Mouse (Mus musculus) heart, embryonic 14.5 days (tissue): ENCODE results near the gene Tmem26. TPM values are rescaled to one million over a fixed set of nuclear protein-coding genes. Genes with fewer than 3 reads are reported as not detected.
A peak's percentile ranks its signal among the peaks of the same experiment; 100 is the strongest.

ENCODE experiments used
- ATAC-seq: fragments of 200-750 bp; cut with Nextera tagmentation; 2 replicates; pipeline ENCODE4 v1.8.0; 2017; ENCODE audit warnings: low read depth, moderate TSS enrichment; ENCODE audit not compliant: insufficient number of reproducible peaks, insufficient read depth, low FRiP score
- H3K27ac ChIP-seq, 2 experiments: fragments of 200-500 bp in 1 of 2; fragments of 300-500 bp in 1 of 2; sonication (generic) in 1 of 2; replicated peaks in 1 of 2; 2 replicates each; pipeline ENCODE4 v1.5.1; 2012 to 2014; ENCODE audit warnings: low read depth in 2 of 2, low read length in 2 of 2, control low read depth in 1 of 2, mild to moderate bottlenecking in 1 of 2, mixed read lengths in 1 of 2; ENCODE audit not compliant: control insufficient read depth in 1 of 2, insufficient read depth in 1 of 2
- H3K27me3 ChIP-seq: fragments of 300-500 bp; sonication (generic); 2 replicates; pipeline ENCODE4 v1.6.1; 2014; ENCODE audit warnings: mild to moderate bottlenecking, low read length, control low read depth; ENCODE audit not compliant: control insufficient read depth, insufficient read depth
- H3K36me3 ChIP-seq: fragments of 300-500 bp; sonication (generic); 2 replicates; pipeline ENCODE4 v1.6.1; 2014; ENCODE audit warnings: mild to moderate bottlenecking, control low read depth, low read length, mixed read lengths; ENCODE audit not compliant: control insufficient read depth, insufficient read depth
- H3K4me1 ChIP-seq, 2 experiments: fragments of 200-500 bp in 1 of 2; fragments of 300-500 bp in 1 of 2; sonication (generic) in 1 of 2; 2 replicates each; pipeline ENCODE4 v1.6.1; 2012 to 2014; ENCODE audit warnings: low read length in 2 of 2, control low read depth in 1 of 2, mixed read lengths in 1 of 2; ENCODE audit not compliant: control insufficient read depth in 2 of 2, insufficient read depth in 2 of 2
- H3K4me2 ChIP-seq: fragments of 300-500 bp; sonication (generic); 2 replicates; pipeline ENCODE4 v1.6.1; 2014; ENCODE audit warnings: mild to moderate bottlenecking, low read length
- H3K4me3 ChIP-seq, 2 experiments: fragments of 200-500 bp in 1 of 2; fragments of 300-500 bp in 1 of 2; sonication (generic) in 1 of 2; 2 replicates each; pipeline ENCODE4 v1.5.1; 2012 to 2014; ENCODE audit warnings: low read length in 2 of 2, mild to moderate bottlenecking in 2 of 2, control low read depth in 1 of 2, low read depth in 1 of 2, moderate library complexity in 1 of 2; ENCODE audit not compliant: control insufficient read depth in 1 of 2, insufficient read depth in 1 of 2
- H3K9ac ChIP-seq: fragments of 300-500 bp; sonication (generic); 2 replicates; pipeline ENCODE4 v1.6.1; 2014; ENCODE audit warnings: mild to moderate bottlenecking, low read length
- H3K9me3 ChIP-seq: fragments of 300-500 bp; sonication (generic); 2 replicates; pipeline ENCODE4 v1.6.1; 2016; ENCODE audit warnings: low read length, control low read depth; ENCODE audit not compliant: control insufficient read depth
- WGBS: fragments of 180-500 bp; shearing (Covaris S2); extraction: QIAGEN DNeasy Blood & Tissue Kit; methylation state at CpG from one replicate; pipeline ENCODE4 v1.1.7; 2014; 5-methylcytosine and 5-hydroxymethylcytosine counted together
- polyA plus RNA-seq: library from polyadenylated mRNA; unstranded; fragments of >200 nt; fragmentation: Nextera tagmentation; extraction: Ambion mirVana; gene quantifications from 2 replicates; pipeline ENCODE4 v1.2.1, GENCODE M21; 2014

Tmem26 gene
- polyA plus RNA-seq, 1 experiment from 2014 or later, result 5.6 TPM

DNA sequence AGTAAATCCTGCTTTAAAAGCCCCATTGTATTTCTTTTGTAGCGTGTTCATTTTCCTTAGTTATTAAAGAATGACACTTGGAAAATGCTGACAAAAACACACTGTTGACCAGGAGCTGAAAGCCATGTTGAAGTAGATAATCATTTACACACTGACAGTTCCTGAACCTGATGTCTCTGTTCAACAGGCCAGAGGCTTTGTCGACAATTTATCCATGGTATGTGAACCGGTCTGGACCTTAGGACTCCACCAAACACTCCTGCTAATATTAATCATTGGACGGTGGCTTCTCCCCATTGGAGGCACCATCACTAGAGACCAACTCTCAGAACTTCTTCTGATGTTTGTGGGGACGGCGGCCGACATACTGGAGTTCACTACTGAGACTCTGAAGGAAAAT lies 27.5 kb downstream of the Tmem26 start:
- 80% methylated on average over 7 of the region's 7 CpGs for WGBS
- no peak for ATAC-seq
- Histone ChIP-seq H3K27ac (no peak overlapping the region), H3K36me3 (no peaks in the 10 kb centered on the region), H3K4me3 (no peak overlapping the region), H3K27me3 (no peaks in the 10 kb centered on the region), H3K9me3 (no peaks in the 10 kb centered on the region), H3K4me2 (no peak overlapping the region), H3K9ac (no peak overlapping the region), H3K4me1 (no peaks in the 10 kb centered on the region)

DNA sequence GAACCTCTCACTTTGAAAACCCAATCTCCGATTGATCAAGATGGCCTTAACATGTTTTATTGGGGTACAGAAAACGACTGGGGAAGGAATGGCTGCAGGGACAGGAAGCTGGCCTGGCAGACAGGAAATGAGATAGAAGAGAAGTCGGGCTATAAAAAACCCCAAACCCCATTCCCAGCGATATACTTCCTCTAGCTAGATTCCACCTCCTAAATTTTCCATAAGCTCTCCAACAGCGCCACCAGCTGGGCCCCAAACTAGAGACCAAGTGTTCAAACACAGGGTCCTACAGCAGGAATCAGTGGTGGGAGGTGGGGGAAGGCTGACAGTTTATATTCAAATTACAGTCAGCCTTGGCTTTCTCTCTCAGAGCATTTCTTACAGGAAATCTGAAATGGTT lies 35.8 kb downstream of the Tmem26 start:
- 42% methylated on average over 5 of the region's 5 CpGs for WGBS
- H3K27ac ChIP-seq, result no peak overlapping the region
- H3K9me3 ChIP-seq, result no peaks in the 10 kb centered on the region
- no peak for ATAC-seq
- H3K27me3 ChIP-seq, result no peaks in the 10 kb centered on the region
- H3K4me2 ChIP-seq, result no peak overlapping the region
- H3K4me1 ChIP-seq, result no peaks in the 10 kb centered on the region
- no peaks in the 10 kb centered on the region for H3K36me3 ChIP-seq
- H3K9ac ChIP-seq, result no peak overlapping the region
- no peak overlapping the region for H3K4me3 ChIP-seq

DNA sequence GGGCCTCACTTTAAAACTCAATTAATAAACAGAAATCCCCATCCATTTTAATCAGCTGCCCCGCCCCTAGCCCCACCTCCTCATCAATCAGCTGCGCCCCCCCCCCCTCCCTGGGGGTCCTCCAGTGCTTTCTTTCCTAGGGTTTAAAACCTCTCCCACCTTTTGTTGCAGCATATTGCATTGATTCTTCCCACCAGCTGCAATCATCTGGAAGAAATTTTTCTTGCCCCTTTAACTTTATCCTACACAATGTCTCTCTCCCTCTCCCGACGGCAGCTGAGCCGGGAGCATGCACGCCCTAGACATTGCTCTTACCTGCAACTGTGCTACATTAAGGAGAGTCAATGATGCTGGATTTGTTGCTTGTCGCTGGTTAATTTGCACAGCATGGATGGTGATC lies 36.3 kb downstream of the Tmem26 start:
- Histone ChIP-seq H3K4me1 (no peaks in the 10 kb centered on the region), H3K36me3 (no peaks in the 10 kb centered on the region), H3K27ac (no peak overlapping the region), H3K9me3 (no peaks in the 10 kb centered on the region), H3K27me3 (no peaks in the 10 kb centered on the region), H3K4me2 (no peak overlapping the region), H3K9ac (no peak overlapping the region), H3K4me3 (no peak overlapping the region)
- no peak for ATAC-seq
- 62% methylated on average over 7 of the region's 7 CpGs for WGBS

DNA sequence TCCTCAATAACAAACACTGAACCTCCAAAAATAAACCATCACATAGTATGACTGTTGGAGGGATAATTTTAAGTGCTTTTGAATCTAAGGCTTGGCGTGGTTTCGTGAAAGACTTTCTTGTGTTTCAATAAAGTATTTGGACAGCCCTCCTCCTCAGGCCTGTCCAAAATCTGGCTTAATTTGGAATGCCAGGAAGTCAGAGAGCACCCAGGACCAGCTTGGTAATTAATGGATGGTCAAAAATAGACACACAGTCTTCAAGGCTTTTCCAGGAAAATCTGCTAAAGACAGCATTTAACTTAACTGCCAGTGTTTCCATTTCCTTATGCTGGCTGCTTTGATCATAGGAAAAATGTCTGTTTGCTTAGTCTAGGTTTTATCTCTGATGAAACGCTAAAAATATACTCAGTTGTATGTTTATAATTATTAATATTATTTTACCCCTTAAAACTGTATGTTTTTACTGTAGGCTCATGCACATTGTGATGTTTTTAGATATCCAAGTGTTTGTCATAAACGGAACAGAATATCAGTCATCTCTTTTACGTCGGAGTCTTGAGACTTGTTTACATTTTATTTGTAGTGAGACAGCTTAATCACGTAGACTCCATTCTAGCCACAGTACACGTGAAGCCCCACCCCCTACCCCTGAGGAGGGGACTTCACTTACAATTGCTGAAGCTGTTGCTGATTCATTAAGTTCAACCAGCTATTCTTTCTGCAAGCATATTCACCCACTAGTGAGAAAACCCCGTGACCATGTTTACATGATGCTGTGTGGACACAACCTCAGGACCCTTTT lies 57.8 kb downstream of the Tmem26 start:
- no peaks in the 10 kb centered on the region for H3K9me3 ChIP-seq
- WGBS, result 68% methylated on average over 9 of the region's 9 CpGs
- H3K4me3 ChIP-seq, result no peak overlapping the region
- no peaks in the 10 kb centered on the region for H3K36me3 ChIP-seq
- H3K4me1 ChIP-seq, result no peaks in the 10 kb centered on the region
- no peak for ATAC-seq
- no peak overlapping the region for H3K27ac ChIP-seq
- H3K9ac ChIP-seq, result no peak overlapping the region
- no peak overlapping the region for H3K4me2 ChIP-seq
- no peaks in the 10 kb centered on the region for H3K27me3 ChIP-seq

DNA sequence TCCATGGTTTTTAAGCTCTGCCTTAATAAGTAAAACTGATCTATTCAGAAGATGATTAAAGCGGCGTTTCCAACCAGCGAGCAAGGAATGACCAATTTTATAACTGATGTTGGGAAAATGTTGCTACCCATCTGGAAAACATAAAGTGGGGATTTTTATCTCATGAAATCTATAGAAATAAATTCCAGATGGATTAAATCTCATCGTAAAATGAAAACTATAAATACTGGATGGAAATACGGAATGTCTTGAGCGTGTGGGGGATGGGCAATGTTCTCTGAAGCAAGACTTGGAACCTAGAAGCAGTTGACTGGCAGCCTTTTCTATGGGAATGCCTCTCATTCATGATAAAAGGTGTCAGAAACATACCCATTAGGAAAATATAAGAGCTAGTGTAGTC lies 59.3 kb downstream of the Tmem26 start:
- no peak overlapping the region for H3K27ac ChIP-seq
- H3K27me3 ChIP-seq, result no peaks in the 10 kb centered on the region
- no peak overlapping the region for H3K9ac ChIP-seq
- H3K4me1 ChIP-seq, result no peaks in the 10 kb centered on the region
- no peaks in the 10 kb centered on the region for H3K36me3 ChIP-seq
- no peak overlapping the region for H3K4me3 ChIP-seq
- H3K4me2 ChIP-seq, result no peak overlapping the region
- 85% methylated on average over 6 of the region's 6 CpGs for WGBS
- H3K9me3 ChIP-seq, result no peaks in the 10 kb centered on the region
- ATAC-seq, result no peak

DNA sequence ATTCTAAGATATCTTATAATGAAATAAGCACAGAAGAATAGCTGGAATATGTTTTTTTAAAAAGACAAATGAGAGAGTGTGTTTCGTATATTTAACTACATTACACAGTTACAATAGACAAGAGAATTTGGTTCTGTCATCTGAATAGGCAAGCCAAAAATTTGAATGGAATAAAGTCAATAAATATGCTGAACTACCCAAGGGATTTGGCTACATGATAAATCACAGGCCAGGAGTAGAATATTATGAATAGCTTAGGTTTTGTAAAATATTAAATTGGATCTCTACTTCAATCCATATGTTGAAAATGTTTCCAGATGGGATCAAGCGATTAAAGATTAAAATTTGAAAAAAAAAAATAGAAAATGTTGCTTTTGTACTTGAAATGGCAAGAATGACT lies 60.4 kb downstream of the Tmem26 start:
- no peak overlapping the region for H3K9ac ChIP-seq
- 78% methylated on average over 2 of the region's 2 CpGs for WGBS
- no peak overlapping the region for H3K4me2 ChIP-seq
- no peaks in the 10 kb centered on the region for H3K9me3 ChIP-seq
- H3K36me3 ChIP-seq, result no peaks in the 10 kb centered on the region
- no peak overlapping the region for H3K27ac ChIP-seq
- no peaks in the 10 kb centered on the region for H3K4me1 ChIP-seq
- no peaks in the 10 kb centered on the region for H3K27me3 ChIP-seq
- ATAC-seq, result no peak
- H3K4me3 ChIP-seq, result no peak overlapping the region

DNA sequence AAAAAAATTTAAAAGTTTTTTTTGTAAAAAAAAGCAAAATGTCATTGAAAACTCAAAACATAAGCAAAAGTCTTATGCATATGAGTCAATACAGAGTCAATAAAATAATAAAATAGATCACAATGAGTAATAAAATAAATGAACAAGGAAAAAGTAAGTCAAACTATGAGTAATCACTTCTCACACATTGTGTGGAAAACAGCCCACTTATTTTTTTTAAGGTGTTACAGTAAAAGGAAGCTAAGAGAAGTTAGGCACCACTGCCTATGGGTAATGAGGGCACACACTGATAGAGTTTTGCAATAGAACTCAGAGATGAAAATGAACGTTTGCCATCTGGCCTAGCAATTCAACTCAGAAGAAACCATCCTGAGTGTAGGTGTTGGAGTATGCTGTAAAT lies 61.0 kb downstream of the Tmem26 start:
- Histone ChIP-seq H3K27me3 (no peaks in the 10 kb centered on the region), H3K9me3 (no peaks in the 10 kb centered on the region), H3K36me3 (no peaks in the 10 kb centered on the region), H3K4me1 (no peaks in the 10 kb centered on the region), H3K27ac (no peak overlapping the region), H3K9ac (no peak overlapping the region), H3K4me3 (no peak overlapping the region), H3K4me2 (no peak overlapping the region)
- WGBS, result 85% methylated on average over 1 of the region's 1 CpGs
- no peak for ATAC-seq

DNA sequence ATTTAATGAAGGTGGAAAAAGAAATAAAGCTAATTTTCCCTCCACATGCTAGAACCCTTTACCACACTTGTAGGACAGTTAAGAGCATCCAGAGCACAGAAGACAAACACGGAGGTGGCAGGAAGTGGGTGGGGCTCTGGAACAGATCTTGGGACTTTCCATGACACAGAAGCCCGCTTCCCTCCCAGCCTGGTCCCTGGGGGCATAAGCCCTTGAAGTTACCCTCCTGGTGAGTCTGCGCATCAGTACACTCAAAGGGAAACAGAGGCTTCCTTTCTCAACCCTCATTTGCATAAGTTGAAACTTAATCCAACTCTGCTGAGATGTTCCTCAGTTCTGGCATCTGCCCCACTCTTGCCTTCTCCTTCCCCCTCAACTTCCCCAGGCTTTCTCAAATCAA lies 72.0 kb downstream of the Tmem26 start:
- 21% methylated on average over 3 of the region's 3 CpGs for WGBS
- Histone ChIP-seq H3K27ac (peak overlapping the region in 1 of 2 experiments; percentile 30; a peak in 1 of 4 replicates), H3K4me2 (peak overlapping the region; percentile 17), H3K27me3 (no peaks in the 10 kb centered on the region), H3K9me3 (no peaks in the 10 kb centered on the region), H3K4me3 (no peak overlapping the region), H3K4me1 (peaks cover 0 to 6% of the 10 kb centered on the region in 2 experiments; a peak in 1 of 4 replicates), H3K36me3 (no peaks in the 10 kb centered on the region), H3K9ac (no peak overlapping the region)
- ATAC-seq, result peak; percentile 68
